Comparison of ENCODE assay signal across 9 mouse cellular contexts in genomic region chr15:94404071-94404545, GRCm38 (mm10).
DNase-seq lines count a peak whose midpoint lies in the region.
"Had no signal": no experiment of that assay in that cellular context is flagged by ENCODE, and none has a peak within 500 bp of the region (broad histone marks: within the 10 kb centered on the region; RNA-seq: fewer than 3 reads in every experiment).

No protein-coding gene starts in this region.

- no peaks in the 10 kb centered on the region for H3K9me3 ChIP-seq in midbrain, embryonic 10.5 days (replicated peaks)

- peak; percentile 92 for DNase-seq in adrenal gland, postnatal 10 days
- DNase-seq in embryo, embryonic 10 days (ENCODE audit: low spot score) = peak; percentile 81
- DNase-seq in gastrocnemius, postnatal 14 days = peak; percentile 85
- peak; percentile 24 for DNase-seq in induced T-regulatory cell, adult 2 months (ENCODE audit: low read depth)
- peak; percentile 77 to 84 for DNase-seq in left cerebral cortex, adult 8-10 months (ENCODE audit: low spot score in 2 of 2)
- peak; percentile 85 for DNase-seq in midbrain, embryonic 10.5 days (ENCODE audit: low spot score)
- DNase-seq in spleen, adult 12 weeks (ENCODE audit: low spot score) = peak; percentile 1
- DNase-seq in adipocyte (ENCODE audit: low spot score) = no peak

- peaks cover 41% of the 10 kb centered on the region for H3K27me3 ChIP-seq in midbrain, embryonic 10.5 days (ENCODE audit: low read depth, poor library complexity, severe bottlenecking)

- H3K27ac ChIP-seq in midbrain, embryonic 10.5 days (replicated peaks) = peak overlapping the region; percentile 90
- H3K27ac ChIP-seq: macrophage had no signal

- H3K4me3 ChIP-seq in midbrain, embryonic 10.5 days = peak overlapping the region; percentile 83

- under 1% methylated on average over 65 of the region's 65 CpGs for WGBS in midbrain, embryonic 10.5 days

- intact Hi-C loops in gastrocnemius, postnatal 14 days (cut with DNase I; ENCODE audit: low total_unique reads) = no loop called here

- H3K36me3 ChIP-seq in midbrain, embryonic 10.5 days = peaks cover 5% of the 10 kb centered on the region; the same call in 1 of the 2 replicates

- H3K4me1 ChIP-seq in midbrain, embryonic 10.5 days = peaks cover 31% of the 10 kb centered on the region
